Mouse (Mus musculus): ENCODE results near the gene Kdm5b. TPM values are rescaled to one million over a fixed set of nuclear protein-coding genes. Genes with fewer than 3 reads are reported as not detected.

The Kdm5b gene
- polyA plus RNA-seq, 1 experiment, result 12.9 TPM

- TF ChIP-seq CTCF (IDR thresholded peaks at IDR 0.05; ENCODE audit: low read depth, low read length) (no peak), POLR2A (IDR thresholded peaks at IDR 0.05; ENCODE audit: borderline replicate concordance, low read depth, low read length) (no peak)
- H3K4me3 ChIP-seq (ENCODE audit: insufficient read depth, low read length), result no peak overlapping the region
- no peak overlapping the region for H3K27ac ChIP-seq (ENCODE audit: insufficient read depth, low read depth, low read length)
- no peaks in the 10 kb centered on the region for H3K4me1 ChIP-seq (ENCODE audit: control insufficient read depth, insufficient read depth, low read length)
Measured at GRCm38 (mm10) chr1:134609172-134609571, 49.2 kb downstream of the Kdm5b start.

GRCm38 (mm10) chr1:134614554-134614953 is 54.6 kb downstream of the Kdm5b start:
- TF ChIP-seq CTCF (IDR thresholded peaks at IDR 0.05; ENCODE audit: low read depth, low read length), result no peak
- no peak for TF ChIP-seq POLR2A (IDR thresholded peaks at IDR 0.05; ENCODE audit: borderline replicate concordance, low read depth, low read length)
- Histone ChIP-seq H3K4me3 (ENCODE audit: insufficient read depth, low read length) (no peak overlapping the region), H3K27ac (ENCODE audit: insufficient read depth, low read depth, low read length) (no peak overlapping the region), H3K4me1 (ENCODE audit: control insufficient read depth, insufficient read depth, low read length) (no peaks in the 10 kb centered on the region)

GRCm38 (mm10) chr1:134614988-134615387 is 55.0 kb downstream of the Kdm5b start:
- TF ChIP-seq POLR2A (IDR thresholded peaks at IDR 0.05; ENCODE audit: borderline replicate concordance, low read depth, low read length) (no peak), CTCF (IDR thresholded peaks at IDR 0.05; ENCODE audit: low read depth, low read length) (no peak)
- no peaks in the 10 kb centered on the region for H3K4me1 ChIP-seq (ENCODE audit: control insufficient read depth, insufficient read depth, low read length)
- no peak overlapping the region for H3K27ac ChIP-seq (ENCODE audit: insufficient read depth, low read depth, low read length)
- H3K4me3 ChIP-seq (ENCODE audit: insufficient read depth, low read length), result no peak overlapping the region

- H3K27ac ChIP-seq (ENCODE audit: insufficient read depth, low read depth, low read length), result no peak overlapping the region
- H3K4me3 ChIP-seq (ENCODE audit: insufficient read depth, low read length), result no peak overlapping the region
- TF ChIP-seq CTCF (IDR thresholded peaks at IDR 0.05; ENCODE audit: low read depth, low read length) (no peak), POLR2A (IDR thresholded peaks at IDR 0.05; ENCODE audit: borderline replicate concordance, low read depth, low read length) (no peak)
- no peaks in the 10 kb centered on the region for H3K4me1 ChIP-seq (ENCODE audit: control insufficient read depth, insufficient read depth, low read length)
Measured at GRCm38 (mm10) chr1:134617656-134618055, 57.7 kb downstream of the Kdm5b start.

GRCm38 (mm10) chr1:134625325-134625724 is 65.4 kb downstream of the Kdm5b start:
- Histone ChIP-seq H3K4me3 (ENCODE audit: insufficient read depth, low read length) (no peak overlapping the region), H3K27ac (ENCODE audit: insufficient read depth, low read depth, low read length) (no peak overlapping the region), H3K4me1 (ENCODE audit: control insufficient read depth, insufficient read depth, low read length) (no peaks in the 10 kb centered on the region)
- TF ChIP-seq CTCF (IDR thresholded peaks at IDR 0.05; ENCODE audit: low read depth, low read length) (no peak), POLR2A (IDR thresholded peaks at IDR 0.05; ENCODE audit: borderline replicate concordance, low read depth, low read length) (no peak)

GRCm38 (mm10) chr1:134629455-134629854 is 69.5 kb downstream of the Kdm5b start:
- Histone ChIP-seq H3K4me3 (ENCODE audit: insufficient read depth, low read length) (no peak overlapping the region), H3K4me1 (ENCODE audit: control insufficient read depth, insufficient read depth, low read length) (no peaks in the 10 kb centered on the region), H3K27ac (ENCODE audit: insufficient read depth, low read depth, low read length) (no peak overlapping the region)
- TF ChIP-seq CTCF (IDR thresholded peaks at IDR 0.05; ENCODE audit: low read depth, low read length), result no peak
- TF ChIP-seq POLR2A (IDR thresholded peaks at IDR 0.05; ENCODE audit: borderline replicate concordance, low read depth, low read length), result no peak

- H3K27ac ChIP-seq (ENCODE audit: insufficient read depth, low read depth, low read length), result no peak overlapping the region
- no peak overlapping the region for H3K4me3 ChIP-seq (ENCODE audit: insufficient read depth, low read length)
- TF ChIP-seq POLR2A (IDR thresholded peaks at IDR 0.05; ENCODE audit: borderline replicate concordance, low read depth, low read length), result no peak
- no peak for TF ChIP-seq CTCF (IDR thresholded peaks at IDR 0.05; ENCODE audit: low read depth, low read length)
Measured at GRCm38 (mm10) chr1:134634296-134634695, 74.3 kb downstream of the Kdm5b start.

GRCm38 (mm10) chr1:134636245-134636644 is 76.3 kb downstream of the Kdm5b start:
- H3K4me1 ChIP-seq (ENCODE audit: control insufficient read depth, insufficient read depth, low read length), result no peaks in the 10 kb centered on the region
- H3K27ac ChIP-seq (ENCODE audit: insufficient read depth, low read depth, low read length), result no peak overlapping the region
- TF ChIP-seq CTCF (IDR thresholded peaks at IDR 0.05; ENCODE audit: low read depth, low read length), result no peak
- TF ChIP-seq POLR2A (IDR thresholded peaks at IDR 0.05; ENCODE audit: borderline replicate concordance, low read depth, low read length), result no peak
- H3K4me3 ChIP-seq (ENCODE audit: insufficient read depth, low read length), result no peak overlapping the region

More at GRCm38 (mm10) chr1:134634296-134634695, 74.3 kb downstream of the Kdm5b start:
- H3K4me1 ChIP-seq (ENCODE audit: control insufficient read depth, insufficient read depth, low read length), result no peaks in the 10 kb centered on the region

GRCm38 (mm10) chr1:134636684-134637083 is 76.7 kb downstream of the Kdm5b start:
- H3K4me3 ChIP-seq (ENCODE audit: insufficient read depth, low read length), result no peak overlapping the region
- no peak for TF ChIP-seq POLR2A (IDR thresholded peaks at IDR 0.05; ENCODE audit: borderline replicate concordance, low read depth, low read length)
- no peak for TF ChIP-seq CTCF (IDR thresholded peaks at IDR 0.05; ENCODE audit: low read depth, low read length)
- no peak overlapping the region for H3K27ac ChIP-seq (ENCODE audit: insufficient read depth, low read depth, low read length)
- H3K4me1 ChIP-seq (ENCODE audit: control insufficient read depth, insufficient read depth, low read length), result no peaks in the 10 kb centered on the region

- Histone ChIP-seq H3K4me1 (ENCODE audit: control insufficient read depth, insufficient read depth, low read length) (no peaks in the 10 kb centered on the region), H3K27ac (ENCODE audit: insufficient read depth, low read depth, low read length) (no peak overlapping the region), H3K4me3 (ENCODE audit: insufficient read depth, low read length) (no peak overlapping the region)
- no peak for TF ChIP-seq POLR2A (IDR thresholded peaks at IDR 0.05; ENCODE audit: borderline replicate concordance, low read depth, low read length)
- TF ChIP-seq CTCF (IDR thresholded peaks at IDR 0.05; ENCODE audit: low read depth, low read length), result no peak
Measured at GRCm38 (mm10) chr1:134638041-134638440, 78.1 kb downstream of the Kdm5b start.

- Histone ChIP-seq H3K4me1 (ENCODE audit: control insufficient read depth, insufficient read depth, low read length) (no peaks in the 10 kb centered on the region), H3K4me3 (ENCODE audit: insufficient read depth, low read length) (no peak overlapping the region), H3K27ac (ENCODE audit: insufficient read depth, low read depth, low read length) (no peak overlapping the region)
- TF ChIP-seq POLR2A (IDR thresholded peaks at IDR 0.05; ENCODE audit: borderline replicate concordance, low read depth, low read length) (no peak), CTCF (IDR thresholded peaks at IDR 0.05; ENCODE audit: low read depth, low read length) (peak; percentile 37; the same call in 1 of the 2 replicates)
Measured at GRCm38 (mm10) chr1:134638522-134638921, 78.6 kb downstream of the Kdm5b start.
